Mouse (Mus musculus) small intestine, adult 2 months (tissue): ENCODE measurements at regions not wholly inside any gene's neighbourhood (a gene's known extent, or its start where the extent isn't known, plus 50 kb on each side); places are given as distances from the start of the nearest gene placed in this dataset.

Experiments
- H3K27ac ChIP-seq: fragments of 200-500 bp; 2 replicates; pipeline ENCODE4 v1.5.1; 2012; ENCODE audit warnings: low read depth, low read length, control low read depth, inconsistent platforms; ENCODE audit not compliant: insufficient read depth
- H3K27me3 ChIP-seq: fragments of 200-500 bp; 2 replicates; pipeline ENCODE4 v1.6.1; 2012; ENCODE audit warnings: mild to moderate bottlenecking, moderate library complexity, low read length, inconsistent platforms; ENCODE audit not compliant: control insufficient read depth, insufficient read depth
- H3K36me3 ChIP-seq: fragments of 200-500 bp; 2 replicates; pipeline ENCODE4 v1.6.1; 2012; ENCODE audit warnings: mild to moderate bottlenecking, low read length, control low read depth, inconsistent platforms; ENCODE audit not compliant: control insufficient read depth, insufficient read depth
- H3K4me1 ChIP-seq: fragments of 200-500 bp; 2 replicates; pipeline ENCODE4 v1.6.1; 2012; ENCODE audit warnings: low read length, inconsistent platforms, mixed read lengths; ENCODE audit not compliant: control insufficient read depth, insufficient read depth, insufficient read length
- H3K4me3 ChIP-seq: fragments of 200-500 bp; 2 replicates; pipeline ENCODE4 v1.5.1; 2012; ENCODE audit warnings: low read depth, mild to moderate bottlenecking, control low read depth, inconsistent platforms, low read length, moderate library complexity
- CTCF ChIP-seq: fragments of 200-500 bp; IDR thresholded peaks from 2 replicates; pipeline ENCODE4 v1.5.1; 2012; ENCODE audit warnings: low read depth, mild to moderate bottlenecking, control low read depth, inconsistent platforms, low read length, moderate library complexity, mixed read lengths; ENCODE audit not compliant: insufficient replicate concordance, insufficient read length; ENCODE audit errors: extremely low read depth
- POLR2A ChIP-seq: fragments of 200-500 bp; IDR thresholded peaks from 2 replicates; pipeline ENCODE4 v1.6.1; 2012; ENCODE audit warnings: low read depth, mild to moderate bottlenecking, control low read depth, inconsistent platforms, low read length, moderate library complexity
- WGBS: fragments of 180-500 bp; shearing (Covaris S2); methylation state at CpG from one replicate; pipeline ENCODE4 v1.1.7; 2018; 5-methylcytosine and 5-hydroxymethylcytosine counted together

DNA sequence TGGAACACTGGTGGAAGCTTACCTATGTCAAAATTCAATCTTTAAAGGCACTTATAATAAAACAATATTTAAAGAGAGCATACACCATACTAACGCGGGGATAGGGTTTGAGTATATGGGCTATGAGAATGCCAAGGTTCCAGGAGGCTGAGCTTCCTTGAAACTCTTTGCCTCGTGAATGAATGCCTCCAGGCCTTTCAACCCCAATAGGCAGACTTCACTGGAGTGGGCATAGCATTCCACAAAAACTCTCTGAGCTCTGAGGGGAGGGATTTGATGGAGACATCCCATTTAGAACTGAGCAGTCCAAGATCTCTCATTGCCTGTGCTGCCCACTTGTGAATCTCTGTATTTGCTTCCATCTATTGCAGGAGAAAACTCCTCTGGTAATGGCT, 68.4 kb upstream of the Pax1 start:
- no peak for TF ChIP-seq CTCF
- TF ChIP-seq POLR2A = no peak
- Histone ChIP-seq H3K27me3 (no peaks in the 10 kb centered on the region), H3K4me3 (no peak overlapping the region), H3K27ac (no peak overlapping the region), H3K36me3 (no peaks in the 10 kb centered on the region), H3K4me1 (no peaks in the 10 kb centered on the region)
- WGBS = 71% methylated on average over 3 of the region's 3 CpGs

DNA sequence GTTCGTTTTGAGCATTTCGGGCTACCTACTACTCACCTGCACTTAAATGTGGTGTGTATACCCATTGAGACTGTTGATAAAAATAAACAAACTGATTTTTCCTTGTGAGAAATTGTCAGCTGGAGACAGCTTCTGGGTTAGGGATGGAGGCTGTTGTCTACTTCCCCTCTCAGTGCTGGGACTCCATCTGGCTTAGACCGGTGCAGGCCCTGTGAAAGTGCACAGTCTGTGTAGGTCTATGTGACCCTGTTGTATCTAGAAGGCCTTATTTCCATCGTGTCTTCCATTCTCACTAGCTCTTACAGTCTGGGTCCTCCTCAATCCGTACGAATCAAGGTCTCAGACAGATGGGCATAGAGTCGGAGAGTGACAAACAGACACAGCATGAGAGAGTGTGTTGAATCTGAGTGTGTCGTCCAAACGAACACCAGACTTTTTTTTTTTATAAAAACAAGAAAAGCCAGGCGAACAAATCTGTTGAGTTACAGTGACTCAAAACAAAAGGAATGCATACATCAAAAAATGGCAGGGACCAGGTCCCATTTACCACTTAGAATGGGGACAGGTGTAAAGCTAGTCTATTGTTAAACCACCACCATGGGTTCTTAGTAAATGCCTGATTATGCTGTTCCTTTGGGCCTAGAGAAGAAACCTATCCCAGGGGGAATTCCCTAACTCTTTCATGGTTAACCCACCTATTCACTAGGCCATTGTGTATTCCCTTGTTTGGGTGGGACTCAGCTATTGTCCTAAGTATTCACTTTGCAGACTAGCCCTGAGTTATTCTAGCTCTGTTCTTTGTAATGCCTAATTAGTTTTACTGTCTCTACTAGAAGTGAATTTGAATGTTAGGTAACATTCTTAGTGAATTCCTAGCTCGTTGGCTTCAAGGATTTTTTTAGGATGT, 69.1 kb upstream of the Pax1 start:
- Histone ChIP-seq H3K4me1 (no peaks in the 10 kb centered on the region), H3K27ac (no peak overlapping the region)

GRCm38 (mm10) chr2:147283390-147283789, 78.3 kb upstream of the Pax1 start:
- Histone ChIP-seq H3K27ac (no peak overlapping the region), H3K27me3 (no peaks in the 10 kb centered on the region), H3K4me3 (no peak overlapping the region), H3K4me1 (no peaks in the 10 kb centered on the region), H3K36me3 (no peaks in the 10 kb centered on the region)
- TF ChIP-seq POLR2A = no peak
- TF ChIP-seq CTCF = no peak
- 60% methylated on average over 3 of the region's 3 CpGs for WGBS

More for the DNA sequence above, 69.1 kb upstream of the Pax1 start:
- 74% methylated on average over 11 of the region's 11 CpGs for WGBS
- Histone ChIP-seq H3K27me3 (no peaks in the 10 kb centered on the region), H3K4me3 (no peak overlapping the region), H3K36me3 (no peaks in the 10 kb centered on the region)
- TF ChIP-seq CTCF (no peak), POLR2A (no peak)

DNA sequence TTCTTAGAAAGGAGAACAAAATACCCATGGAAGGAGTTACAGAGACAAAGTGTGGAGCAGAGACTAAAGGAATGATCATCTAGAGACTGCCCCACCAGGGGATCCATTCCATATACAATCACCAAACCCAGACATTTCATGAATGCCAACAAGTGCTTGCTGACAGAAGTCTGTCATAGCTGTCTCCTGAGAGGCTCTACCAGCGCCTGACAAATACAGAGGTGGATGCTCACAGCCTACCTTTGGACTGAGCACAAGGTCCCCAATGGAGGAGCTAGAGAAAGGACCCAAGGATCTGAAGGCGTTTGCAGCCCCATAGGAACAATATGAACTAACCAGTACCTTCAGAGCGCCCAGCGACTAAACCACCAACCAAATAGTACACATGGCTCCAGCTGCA, 83.6 kb upstream of the Nkx2-2 start:
- no peaks in the 10 kb centered on the region for H3K27me3 ChIP-seq
- H3K4me1 ChIP-seq = no peaks in the 10 kb centered on the region
- TF ChIP-seq POLR2A = no peak
- no peak for TF ChIP-seq CTCF
- no peak overlapping the region for H3K4me3 ChIP-seq
- H3K27ac ChIP-seq = no peak overlapping the region
- H3K36me3 ChIP-seq = no peaks in the 10 kb centered on the region
- WGBS = 82% methylated on average over 4 of the region's 4 CpGs

- no peaks in the 10 kb centered on the region for H3K27me3 ChIP-seq
- TF ChIP-seq POLR2A (no peak), CTCF (no peak)
- 37% methylated on average over 1 of the region's 1 CpGs for WGBS
- H3K4me3 ChIP-seq = no peak overlapping the region
- H3K4me1 ChIP-seq = no peaks in the 10 kb centered on the region
- no peak overlapping the region for H3K27ac ChIP-seq
- H3K36me3 ChIP-seq = no peaks in the 10 kb centered on the region
These were observed 75.1 kb upstream of the Nkx2-2 start for GRCm38 (mm10) chr2:147269171-147269570.

DNA sequence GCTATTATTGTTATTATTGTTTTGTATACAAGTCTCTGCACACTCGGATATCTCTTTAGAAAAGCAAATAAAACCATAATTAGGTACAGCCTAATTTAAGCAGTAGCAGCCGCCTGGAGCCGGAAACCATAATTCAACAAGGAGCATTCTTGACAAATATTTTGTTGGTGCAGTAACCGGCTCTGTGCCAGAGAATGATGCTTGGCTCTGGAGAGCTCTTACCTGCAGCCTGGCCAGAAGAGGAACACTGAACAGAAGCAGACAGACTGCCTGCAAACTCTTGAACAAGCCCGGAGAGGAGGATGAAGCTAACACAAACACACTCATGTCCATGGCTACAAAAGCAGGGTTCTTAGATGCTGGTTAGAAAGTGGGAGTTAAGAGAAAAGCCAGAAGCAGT, 73.9 kb upstream of the Nkx2-2 start:
- H3K36me3 ChIP-seq = no peaks in the 10 kb centered on the region
- no peaks in the 10 kb centered on the region for H3K4me1 ChIP-seq
- WGBS = 59% methylated on average over 5 of the region's 5 CpGs
- TF ChIP-seq POLR2A (no peak), CTCF (no peak)
- no peak overlapping the region for H3K4me3 ChIP-seq
- no peaks in the 10 kb centered on the region for H3K27me3 ChIP-seq
- H3K27ac ChIP-seq = no peak overlapping the region

DNA sequence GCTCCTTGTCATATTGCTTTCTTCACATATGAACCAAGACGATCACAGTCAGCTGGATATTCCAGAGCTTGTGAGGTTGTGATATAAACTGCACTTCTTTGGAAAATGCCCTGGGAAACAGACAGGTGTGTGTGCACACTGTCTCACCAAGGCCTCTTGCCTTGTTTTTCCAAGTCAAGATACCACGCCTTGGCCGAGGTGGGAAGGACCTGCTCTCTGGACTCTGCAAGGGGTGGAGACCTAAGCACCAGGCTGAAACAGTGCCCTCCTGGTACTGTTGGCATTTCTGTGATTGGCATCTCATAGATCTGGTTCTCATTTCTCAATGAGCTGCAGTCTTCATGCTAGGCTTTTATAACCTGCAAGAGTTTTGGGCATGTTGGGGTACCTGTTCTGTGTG, 73.2 kb upstream of the Nkx2-2 start:
- no peak overlapping the region for H3K27ac ChIP-seq
- no peaks in the 10 kb centered on the region for H3K27me3 ChIP-seq
- TF ChIP-seq POLR2A = no peak
- no peak for TF ChIP-seq CTCF
- no peak overlapping the region for H3K4me3 ChIP-seq
- WGBS = 46% methylated on average over 3 of the region's 3 CpGs
- H3K4me1 ChIP-seq = no peaks in the 10 kb centered on the region
- H3K36me3 ChIP-seq = no peaks in the 10 kb centered on the region
